Mouse (Mus musculus): ENCODE measurements around the gene Nelfb. TPM values are rescaled to one million over a fixed set of nuclear protein-coding genes. Genes with fewer than 3 reads are reported as not detected.
A peak's percentile ranks its signal among the peaks of the same experiment; 100 is the strongest.

The Nelfb gene
- polyA plus RNA-seq, 1 experiment: 22.9 TPM

DNA sequence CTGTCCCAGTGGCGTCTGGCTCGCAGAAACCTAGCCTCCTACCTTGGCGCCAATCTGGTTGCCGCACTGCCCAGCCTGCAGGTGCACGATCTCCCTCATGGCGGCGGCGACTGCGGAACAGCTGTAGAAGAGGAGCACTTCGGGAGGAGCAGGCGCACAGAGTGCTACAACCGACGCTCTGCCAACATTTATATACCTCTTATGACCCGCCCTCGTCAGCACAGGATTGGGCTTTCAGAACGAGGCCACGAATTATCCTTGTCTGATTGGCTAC lies 13.1 kb upstream of the Nelfb start, which contains the start of gene Tubb4b:
Tubb4b (minus strand) TSS at position 211 of the 274 bp plus-strand sequence.
- Histone ChIP-seq H3K4me3 (replicated peaks) (peak within 1 kb of the TSS; percentile 99), H3K36me3 (replicated peaks; ENCODE audit: low read length) (peaks cover 24% of the 10 kb centered on the region), H3K9me3 (no peaks in the 10 kb centered on the region), H3K27me3 (replicated peaks) (no peaks in the 10 kb centered on the region), H3K4me1 (peaks cover 81% of the 10 kb centered on the region)
- TF ChIP-seq GATA1 (IDR thresholded peaks at IDR 0.05; ENCODE audit: borderline replicate concordance, low read length): no peak
- TF ChIP-seq FLI1 (IDR thresholded peaks at IDR 0.05; ENCODE audit: low read length): no peak

DNA sequence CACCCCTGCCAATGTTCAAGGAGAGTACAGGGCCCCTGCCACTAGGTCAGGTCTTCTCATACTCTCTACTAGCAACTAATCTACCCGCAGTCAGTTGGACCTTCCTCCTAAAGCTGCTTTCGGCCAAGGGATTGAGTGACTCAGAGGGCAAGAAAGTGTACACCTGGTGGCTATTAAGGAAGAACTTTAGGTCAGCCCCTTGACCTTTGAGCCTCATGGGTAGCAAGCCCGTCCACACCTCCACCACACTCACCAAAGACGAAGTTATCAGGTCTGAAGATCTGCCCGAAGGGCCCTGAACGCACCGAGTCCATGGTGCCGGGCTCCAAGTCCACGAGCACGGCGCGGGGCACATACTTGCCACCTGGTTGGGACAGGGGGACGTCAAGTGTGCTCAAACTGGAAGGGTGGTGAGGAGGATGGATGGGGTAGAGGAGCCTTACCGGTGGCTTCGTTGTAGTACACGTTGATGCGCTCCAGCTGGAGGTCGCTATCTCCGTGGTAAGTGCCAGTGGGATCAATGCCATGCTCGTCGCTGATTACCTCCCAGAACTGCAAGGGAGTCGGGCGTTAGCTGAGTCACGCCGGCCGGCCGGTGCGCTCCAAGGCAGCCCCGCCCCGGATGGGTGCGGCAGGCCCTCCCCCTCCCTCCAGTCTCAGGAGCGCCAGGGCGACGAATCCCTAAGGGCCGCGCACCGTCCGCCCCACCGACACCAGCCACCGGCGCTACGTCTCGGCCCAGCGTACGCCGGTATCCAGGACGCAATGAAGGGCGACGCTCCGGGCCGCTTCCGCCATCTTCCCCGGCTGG lies 12.6 kb upstream of the Nelfb start:
- no peak; the same call in 1 of the 2 replicates for TF ChIP-seq FLI1 (IDR thresholded peaks at IDR 0.05; ENCODE audit: low read length)
- TF ChIP-seq GATA1 (IDR thresholded peaks at IDR 0.05; ENCODE audit: borderline replicate concordance, low read length): 0 out of 3 replicates have a peak, but pooled peaks have one; percentile 10
- H3K4me3 ChIP-seq (replicated peaks): peak overlapping the region; percentile 99
- H3K9me3 ChIP-seq: 0 out of 2 replicates have a peak, but pooled peaks cover under 1% of the 10 kb centered on the region
- peaks cover 75% of the 10 kb centered on the region for H3K4me1 ChIP-seq
- no peaks in the 10 kb centered on the region for H3K27me3 ChIP-seq (replicated peaks)
- H3K36me3 ChIP-seq (replicated peaks; ENCODE audit: low read length): peaks cover 24% of the 10 kb centered on the region

DNA sequence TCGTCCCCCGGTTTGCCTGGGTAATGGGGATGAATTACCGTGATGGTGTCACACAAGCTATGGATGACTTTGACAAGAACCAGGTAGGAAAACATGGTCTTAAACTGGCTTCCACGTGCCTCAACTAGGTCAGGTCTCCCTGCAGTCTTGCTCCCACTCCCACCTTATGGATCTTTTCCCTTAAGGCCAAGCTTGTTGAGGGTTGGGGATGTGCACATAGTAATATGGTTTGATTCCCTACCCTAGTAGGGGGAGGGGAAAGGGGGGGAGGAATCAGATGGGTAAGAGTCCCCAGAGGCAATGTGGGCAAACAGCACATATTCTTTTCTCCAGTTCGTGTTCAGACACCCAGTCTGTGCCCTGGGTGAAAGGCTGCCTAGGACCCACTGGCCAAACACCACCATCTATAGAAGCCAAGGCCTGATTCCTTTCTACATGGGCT lies 10.1 kb upstream of the Nelfb start:
- no peak for TF ChIP-seq GATA1 (IDR thresholded peaks at IDR 0.05; ENCODE audit: borderline replicate concordance, low read length)
- no peak for TF ChIP-seq FLI1 (IDR thresholded peaks at IDR 0.05; ENCODE audit: low read length)
- Histone ChIP-seq H3K4me1 (peaks cover 58% of the 10 kb centered on the region), H3K4me3 (replicated peaks) (peak overlapping the region; percentile 47), H3K27me3 (replicated peaks) (peaks cover 5% of the 10 kb centered on the region), H3K9me3 (0 out of 2 replicates have a peak, but pooled peaks cover 4% of the 10 kb centered on the region), H3K36me3 (replicated peaks; ENCODE audit: low read length) (peaks cover 24% of the 10 kb centered on the region)

DNA sequence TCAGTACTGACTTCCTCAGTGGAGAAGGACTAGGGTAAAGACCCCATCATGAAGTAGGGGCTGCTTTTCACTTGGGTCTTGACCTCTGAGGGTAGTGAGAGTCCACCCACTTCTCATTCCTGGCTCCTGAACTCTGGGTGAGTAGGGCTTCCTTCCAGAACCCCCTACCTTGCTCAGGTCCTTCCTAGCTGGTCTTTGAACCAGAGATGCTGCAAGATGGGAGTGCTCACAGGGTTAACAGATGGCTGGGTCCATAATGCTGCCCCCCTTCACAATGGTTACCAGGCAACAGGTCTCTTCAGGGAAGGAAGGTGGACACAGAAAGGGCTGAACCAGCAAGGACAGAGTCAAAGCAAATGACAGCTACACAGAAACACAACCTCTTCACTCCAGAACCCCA lies 7.2 kb upstream of the Nelfb start, which contains the start of gene Fam166a:
Fam166a (plus strand) TSS at position 301 of the 400 bp plus-strand sequence.
- no peak within 1 kb of the TSS for H3K4me3 ChIP-seq (replicated peaks)
- peaks cover 6% of the 10 kb centered on the region for H3K27me3 ChIP-seq (replicated peaks)
- TF ChIP-seq GATA1 (IDR thresholded peaks at IDR 0.05; ENCODE audit: borderline replicate concordance, low read length): no peak
- TF ChIP-seq FLI1 (IDR thresholded peaks at IDR 0.05; ENCODE audit: low read length): no peak
- peaks cover 66% of the 10 kb centered on the region for H3K4me1 ChIP-seq
- H3K36me3 ChIP-seq (replicated peaks; ENCODE audit: low read length): peaks cover 18% of the 10 kb centered on the region
- H3K9me3 ChIP-seq: 0 out of 2 replicates have a peak, but pooled peaks cover 4% of the 10 kb centered on the region

DNA sequence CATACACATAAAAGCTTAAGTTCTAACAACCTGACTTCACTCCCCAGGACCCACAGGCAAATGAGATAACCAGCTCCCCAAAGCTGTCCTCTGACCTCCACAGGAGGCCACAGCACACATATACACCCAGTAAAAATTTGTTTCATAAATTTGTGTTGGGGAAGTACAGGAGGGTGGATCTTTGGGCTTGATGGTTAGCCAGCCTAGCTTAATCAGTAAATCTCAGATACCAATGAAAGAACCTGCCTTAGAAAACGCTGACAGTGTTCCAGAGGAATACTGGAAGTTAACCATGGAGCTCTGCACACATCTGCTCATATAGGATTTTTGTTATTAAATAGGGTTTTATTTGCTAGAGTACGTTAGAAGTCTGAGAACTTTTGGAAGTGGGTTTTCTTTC lies 6.4 kb upstream of the Nelfb start:
- H3K4me3 ChIP-seq (replicated peaks): no peak overlapping the region
- peaks cover 15% of the 10 kb centered on the region for H3K36me3 ChIP-seq (replicated peaks; ENCODE audit: low read length)

DNA sequence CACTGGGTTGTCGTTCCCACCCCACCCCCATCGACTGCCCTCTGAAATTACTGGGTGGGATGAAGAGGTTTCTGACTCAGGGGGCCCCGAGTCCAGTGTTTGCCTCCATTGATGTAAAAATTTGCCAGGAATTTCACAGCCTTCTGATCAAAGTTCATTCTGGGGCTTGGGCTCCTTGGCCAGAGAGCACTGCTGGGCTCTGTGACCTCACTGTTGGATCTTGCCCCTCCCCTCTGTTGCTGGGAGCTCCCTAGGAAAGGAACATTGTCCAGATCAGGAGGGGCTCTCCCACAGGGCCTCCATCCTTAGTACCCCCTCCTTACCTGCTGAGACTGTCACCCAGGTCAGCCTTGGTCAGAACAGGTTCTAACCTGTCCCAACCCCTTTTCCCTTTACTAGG lies 3.2 kb upstream of the Nelfb start, which contains the start of gene Stpg3:
Stpg3 (minus strand) TSS at position 194 of the 400 bp plus-strand sequence.
- Histone ChIP-seq H3K4me3 (replicated peaks) (peak within 1 kb of the TSS; percentile 29), H3K4me1 (peaks cover 60% of the 10 kb centered on the region), H3K36me3 (replicated peaks; ENCODE audit: low read length) (peaks cover 12% of the 10 kb centered on the region), H3K27me3 (replicated peaks) (peaks cover 7% of the 10 kb centered on the region), H3K9me3 (0 out of 2 replicates have a peak, but pooled peaks cover 4% of the 10 kb centered on the region)
- TF ChIP-seq FLI1 (IDR thresholded peaks at IDR 0.05; ENCODE audit: low read length) (no peak), GATA1 (IDR thresholded peaks at IDR 0.05; ENCODE audit: borderline replicate concordance, low read length) (no peak)

More for the DNA sequence above, 6.4 kb upstream of the Nelfb start:
- Histone ChIP-seq H3K9me3 (0 out of 2 replicates have a peak, but pooled peaks cover 4% of the 10 kb centered on the region), H3K4me1 (peaks cover 62% of the 10 kb centered on the region), H3K27me3 (replicated peaks) (peaks cover 7% of the 10 kb centered on the region)
- TF ChIP-seq GATA1 (IDR thresholded peaks at IDR 0.05; ENCODE audit: borderline replicate concordance, low read length) (no peak), FLI1 (IDR thresholded peaks at IDR 0.05; ENCODE audit: low read length) (no peak)

DNA sequence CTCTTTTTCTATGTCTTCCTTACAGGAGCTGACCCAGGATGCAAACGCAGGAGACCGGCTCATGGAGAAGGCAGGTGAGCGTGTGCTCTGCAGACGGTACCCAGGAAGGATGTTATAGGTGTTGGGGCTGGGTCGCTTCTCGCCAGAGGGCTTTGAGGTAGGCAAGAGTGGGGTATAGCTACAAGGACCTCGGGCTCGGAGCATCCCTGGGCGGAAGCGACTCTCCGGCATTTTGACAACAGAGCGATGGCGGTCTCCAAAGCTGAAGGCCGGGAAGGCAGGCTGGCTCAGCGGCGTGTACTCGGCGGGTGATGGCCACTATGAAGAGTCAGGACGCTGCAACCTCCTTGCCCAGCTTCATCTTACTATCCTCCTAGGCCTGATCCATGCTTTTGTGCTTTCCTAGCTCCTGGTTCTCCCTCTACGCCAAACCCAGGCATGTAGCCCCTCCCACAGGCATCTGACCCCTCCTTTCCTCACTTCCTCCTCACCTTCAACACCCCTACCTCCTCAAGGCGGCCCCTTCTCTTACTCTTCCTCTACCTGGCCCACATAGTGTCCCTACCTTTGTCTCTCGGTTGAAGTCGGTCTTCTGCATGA lies 2.1 kb upstream of the Nelfb start:
- H3K9me3 ChIP-seq: no peaks in the 10 kb centered on the region
- peak overlapping the region; percentile 29 for H3K4me3 ChIP-seq (replicated peaks)
- H3K4me1 ChIP-seq: peaks cover 66% of the 10 kb centered on the region
- TF ChIP-seq FLI1 (IDR thresholded peaks at IDR 0.05; ENCODE audit: low read length) (no peak), GATA1 (IDR thresholded peaks at IDR 0.05; ENCODE audit: borderline replicate concordance, low read length) (no peak)
- peaks cover 2% of the 10 kb centered on the region for H3K27me3 ChIP-seq (replicated peaks)
- H3K36me3 ChIP-seq (replicated peaks; ENCODE audit: low read length): peaks cover 21% of the 10 kb centered on the region

DNA sequence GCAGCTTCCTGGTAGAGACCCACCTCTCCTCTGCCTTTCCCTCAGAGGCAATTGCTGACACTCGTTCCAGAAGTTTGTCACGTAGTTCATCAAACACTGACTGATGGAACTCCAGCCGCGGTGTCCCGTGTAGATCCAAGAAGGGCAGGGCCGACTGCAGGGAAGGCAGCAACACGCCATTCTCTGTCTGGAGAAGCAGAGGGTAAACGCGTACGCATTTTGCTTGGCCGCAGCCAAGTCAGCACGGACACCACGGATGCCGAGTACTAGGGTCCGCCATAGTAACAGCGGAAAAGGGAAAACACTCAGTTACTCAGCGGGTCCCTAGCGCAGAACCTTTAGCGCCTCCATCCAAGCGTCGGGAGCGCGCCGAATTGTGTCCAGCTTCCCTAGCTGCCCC lies 603 bp downstream of the Nelfb start:
- TF ChIP-seq FLI1 (IDR thresholded peaks at IDR 0.05; ENCODE audit: low read length) (no peak), GATA1 (IDR thresholded peaks at IDR 0.05; ENCODE audit: borderline replicate concordance, low read length) (no peak)
- Histone ChIP-seq H3K36me3 (replicated peaks; ENCODE audit: low read length) (peaks cover 47% of the 10 kb centered on the region), H3K27me3 (replicated peaks) (peaks cover 2% of the 10 kb centered on the region), H3K4me3 (replicated peaks) (peak overlapping the region; percentile 94), H3K4me1 (peaks cover 79% of the 10 kb centered on the region), H3K9me3 (no peaks in the 10 kb centered on the region)

DNA sequence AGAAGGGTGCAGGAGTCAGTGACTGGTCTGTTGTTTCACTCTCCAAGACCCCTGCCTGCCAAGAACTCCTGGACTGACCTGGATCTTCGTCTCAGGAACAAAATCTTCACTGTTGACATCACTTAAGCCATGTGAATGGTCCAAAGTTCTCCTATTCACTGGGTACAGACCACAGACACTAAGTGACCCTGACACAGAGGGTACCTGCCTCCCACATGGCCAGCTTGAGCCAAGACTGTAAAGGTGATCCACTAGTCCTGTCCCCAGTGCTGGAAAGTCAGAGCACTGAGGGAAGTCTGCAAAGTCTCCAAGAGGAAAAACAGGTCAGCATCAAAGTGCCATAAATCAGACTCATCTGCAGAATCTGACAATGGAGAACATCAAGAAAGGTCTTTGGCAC lies 3.7 kb downstream of the Nelfb start:
- H3K4me1 ChIP-seq: peaks cover 87% of the 10 kb centered on the region
- TF ChIP-seq FLI1 (IDR thresholded peaks at IDR 0.05; ENCODE audit: low read length) (no peak), GATA1 (IDR thresholded peaks at IDR 0.05; ENCODE audit: borderline replicate concordance, low read length) (no peak)
- no peak overlapping the region for H3K4me3 ChIP-seq (replicated peaks)
- H3K27me3 ChIP-seq (replicated peaks): no peaks in the 10 kb centered on the region
- H3K9me3 ChIP-seq: no peaks in the 10 kb centered on the region
- peaks cover 78% of the 10 kb centered on the region for H3K36me3 ChIP-seq (replicated peaks; ENCODE audit: low read length)
